Mouse (Mus musculus): ENCODE data around the gene Sh3bgrl2. TPM values are rescaled to one million over a fixed set of nuclear protein-coding genes. Genes with fewer than 3 reads are reported as not detected.
"Not testable (repeated sequence)": the region's sequence is repeated elsewhere in the genome, so short reads cannot be mapped to it uniquely, and the experiment has no call there.

The Sh3bgrl2 gene
- polyA plus RNA-seq (2012; rRNA removed): 8.6 and 9.3 TPM in 2 replicates

GRCm38 (mm10) chr9:83547830-83548689, at the start of gene Sh3bgrl2:
TSS of gene Sh3bgrl2 (plus strand) at chr9:83548327.
- peak; percentile 91 for DNase-seq (ENCODE audit: low read depth)
- no peak for TF ChIP-seq CTCF (IDR thresholded peaks at IDR 0.05; ENCODE audit: borderline replicate concordance, extremely low read depth, insufficient read depth, insufficient read length)
- TF ChIP-seq POLR2A (IDR thresholded peaks at IDR 0.05; ENCODE audit: borderline replicate concordance, extremely low read depth, insufficient read depth, insufficient read length, poor library complexity, severe bottlenecking): peak; percentile 70

GRCm38 (mm10) chr9:83519081-83519480, 29.0 kb upstream of the Sh3bgrl2 start:
- DNase-seq (ENCODE audit: low read depth): not testable (repeated sequence)

- DNase-seq (ENCODE audit: low read depth): peak; percentile 70
- TF ChIP-seq POLR2A (IDR thresholded peaks at IDR 0.05; ENCODE audit: borderline replicate concordance, extremely low read depth, insufficient read depth, insufficient read length, poor library complexity, severe bottlenecking): no peak
- TF ChIP-seq CTCF (IDR thresholded peaks at IDR 0.05; ENCODE audit: borderline replicate concordance, extremely low read depth, insufficient read depth, insufficient read length): no peak
Measured at GRCm38 (mm10) chr9:83519510-83520155, 28.5 kb upstream of the Sh3bgrl2 start.

GRCm38 (mm10) chr9:83527341-83528060, 20.6 kb upstream of the Sh3bgrl2 start:
- no peak for DNase-seq (ENCODE audit: low read depth)
- TF ChIP-seq CTCF (IDR thresholded peaks at IDR 0.05; ENCODE audit: borderline replicate concordance, extremely low read depth, insufficient read depth, insufficient read length): no peak
- no peak for TF ChIP-seq POLR2A (IDR thresholded peaks at IDR 0.05; ENCODE audit: borderline replicate concordance, extremely low read depth, insufficient read depth, insufficient read length, poor library complexity, severe bottlenecking)

- DNase-seq (ENCODE audit: low read depth): no peak
- no peak for TF ChIP-seq CTCF (IDR thresholded peaks at IDR 0.05; ENCODE audit: borderline replicate concordance, extremely low read depth, insufficient read depth, insufficient read length)
- TF ChIP-seq POLR2A (IDR thresholded peaks at IDR 0.05; ENCODE audit: borderline replicate concordance, extremely low read depth, insufficient read depth, insufficient read length, poor library complexity, severe bottlenecking): no peak
Measured at GRCm38 (mm10) chr9:83533044-83533769, 14.9 kb upstream of the Sh3bgrl2 start.

GRCm38 (mm10) chr9:83536959-83537358, 11.2 kb upstream of the Sh3bgrl2 start:
- no peak for DNase-seq (ENCODE audit: low read depth)
- TF ChIP-seq CTCF (IDR thresholded peaks at IDR 0.05; ENCODE audit: borderline replicate concordance, extremely low read depth, insufficient read depth, insufficient read length): no peak
- TF ChIP-seq POLR2A (IDR thresholded peaks at IDR 0.05; ENCODE audit: borderline replicate concordance, extremely low read depth, insufficient read depth, insufficient read length, poor library complexity, severe bottlenecking): no peak

GRCm38 (mm10) chr9:83537510-83537909, 10.6 kb upstream of the Sh3bgrl2 start:
- DNase-seq (ENCODE audit: low read depth): peak; percentile 41
- no peak for TF ChIP-seq CTCF (IDR thresholded peaks at IDR 0.05; ENCODE audit: borderline replicate concordance, extremely low read depth, insufficient read depth, insufficient read length)
- TF ChIP-seq POLR2A (IDR thresholded peaks at IDR 0.05; ENCODE audit: borderline replicate concordance, extremely low read depth, insufficient read depth, insufficient read length, poor library complexity, severe bottlenecking): no peak

GRCm38 (mm10) chr9:83537921-83538536, 10.1 kb upstream of the Sh3bgrl2 start:
- TF ChIP-seq POLR2A (IDR thresholded peaks at IDR 0.05; ENCODE audit: borderline replicate concordance, extremely low read depth, insufficient read depth, insufficient read length, poor library complexity, severe bottlenecking) (no peak), CTCF (IDR thresholded peaks at IDR 0.05; ENCODE audit: borderline replicate concordance, extremely low read depth, insufficient read depth, insufficient read length) (no peak)

GRCm38 (mm10) chr9:83539809-83540491, 8.2 kb upstream of the Sh3bgrl2 start:
- TF ChIP-seq POLR2A (IDR thresholded peaks at IDR 0.05; ENCODE audit: borderline replicate concordance, extremely low read depth, insufficient read depth, insufficient read length, poor library complexity, severe bottlenecking) (no peak), CTCF (IDR thresholded peaks at IDR 0.05; ENCODE audit: borderline replicate concordance, extremely low read depth, insufficient read depth, insufficient read length) (no peak)
- DNase-seq (ENCODE audit: low read depth): no peak

More at GRCm38 (mm10) chr9:83537921-83538536, 10.1 kb upstream of the Sh3bgrl2 start:
- peak; percentile 84 for DNase-seq (ENCODE audit: low read depth)

GRCm38 (mm10) chr9:83540492-83540857, 7.7 kb upstream of the Sh3bgrl2 start:
- no peak for DNase-seq (ENCODE audit: low read depth)
- TF ChIP-seq POLR2A (IDR thresholded peaks at IDR 0.05; ENCODE audit: borderline replicate concordance, extremely low read depth, insufficient read depth, insufficient read length, poor library complexity, severe bottlenecking) (no peak), CTCF (IDR thresholded peaks at IDR 0.05; ENCODE audit: borderline replicate concordance, extremely low read depth, insufficient read depth, insufficient read length) (no peak)
